Mouse (Mus musculus) liver, embryonic 11.5 days (tissue): ENCODE data around the gene Rgsl1. TPM values are rescaled to one million over a fixed set of nuclear protein-coding genes. Genes with fewer than 3 reads are reported as not detected.

Source experiments
- ATAC-seq: fragments of 200-750 bp; cut with Nextera tagmentation; replicated peaks from 2 replicates; pipeline ENCODE4 v1.8.0; 2017; ENCODE audit warnings: moderate number of reproducible peaks, mild to moderate bottlenecking, moderate TSS enrichment, moderate library complexity; ENCODE audit not compliant: low FRiP score
- DNase-seq: peaks from one replicate; pipeline ENCODE4 v3.0.0-alpha.2; 2017; ENCODE audit warnings: low spot score
- H3K27ac ChIP-seq: fragments of 300-500 bp; sonication (generic); 2 replicates; pipeline ENCODE4 v1.5.1; 2014; ENCODE audit warnings: mild to moderate bottlenecking, low read depth, low read length, control low read depth
- H3K27me3 ChIP-seq: fragments of 300-500 bp; sonication (generic); replicated peaks from 2 replicates; pipeline ENCODE4 v1.6.1; 2014; ENCODE audit warnings: low read length, mixed read lengths; ENCODE audit not compliant: control insufficient read depth, insufficient read depth
- H3K36me3 ChIP-seq: fragments of 300-500 bp; sonication (generic); 2 replicates; pipeline ENCODE4 v1.6.1; 2014; ENCODE audit warnings: mild to moderate bottlenecking, low read length, moderate library complexity, mixed read lengths; ENCODE audit not compliant: control insufficient read depth, insufficient read depth
- H3K4me1 ChIP-seq: fragments of 300-500 bp; sonication (generic); replicated peaks from 2 replicates; pipeline ENCODE4 v1.6.1; 2014; ENCODE audit warnings: low read length, mixed read lengths; ENCODE audit not compliant: control insufficient read depth, insufficient read depth
- H3K4me2 ChIP-seq: fragments of 300-500 bp; sonication (generic); 2 replicates; pipeline ENCODE4 v1.6.1; 2014; ENCODE audit warnings: mild to moderate bottlenecking, control low read depth, moderate library complexity
- H3K4me3 ChIP-seq: fragments of 300-500 bp; sonication (generic); 2 replicates; pipeline ENCODE4 v1.5.1; 2014; ENCODE audit warnings: low read depth, low read length, control low read depth
- H3K9ac ChIP-seq: fragments of 300-500 bp; sonication (generic); 2 replicates; pipeline ENCODE4 v1.6.1; 2014; ENCODE audit warnings: low read depth, low read length, control low read depth
- H3K9me3 ChIP-seq: fragments of 300-500 bp; sonication (generic); 2 replicates; pipeline ENCODE4 v1.6.1; 2016; ENCODE audit warnings: low read length, inconsistent platforms, mixed read lengths; ENCODE audit not compliant: control insufficient read depth
- WGBS: fragments of 180-500 bp; shearing (Covaris S2); extraction: QIAGEN DNeasy Blood & Tissue Kit; methylation state at CpG from one replicate; pipeline ENCODE4 v1.1.7; 2014; 5-methylcytosine and 5-hydroxymethylcytosine counted together
- polyA plus RNA-seq: library from polyadenylated mRNA; unstranded; fragments of >200 nt; fragmentation: Nextera tagmentation; extraction: Ambion mirVana; gene quantifications from 2 replicates; pipeline ENCODE4 v1.2.1, GENCODE M21; 2014

Gene Rgsl1
- polyA plus RNA-seq, 1 experiment from 2014 or later: 0.07 TPM

DNA sequence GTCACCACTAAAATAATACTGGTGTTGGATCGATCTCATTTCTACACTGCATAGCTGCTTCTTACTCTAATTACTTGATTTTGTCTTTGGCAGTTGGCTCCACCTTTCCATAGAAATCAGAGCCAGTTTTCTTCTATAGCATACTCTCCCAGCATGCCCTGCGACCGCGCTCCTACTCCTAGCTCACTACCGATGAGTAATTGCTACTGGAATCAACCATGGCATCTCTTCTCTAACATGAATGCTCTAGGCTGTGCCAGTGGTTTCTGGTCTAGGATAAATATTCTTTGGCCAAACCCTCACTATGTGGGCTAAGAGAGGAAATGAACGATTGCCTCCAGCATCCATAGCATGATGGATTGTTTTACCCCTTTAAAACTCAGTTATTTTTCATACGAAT is 2.5 kb upstream of the Rgsl1 start:
- Histone ChIP-seq H3K9me3 (no peaks in the 10 kb centered on the region), H3K4me2 (no peak overlapping the region), H3K27ac (no peak overlapping the region), H3K4me1 (no peaks in the 10 kb centered on the region), H3K4me3 (no peak overlapping the region), H3K27me3 (no peaks in the 10 kb centered on the region), H3K36me3 (no peaks in the 10 kb centered on the region), H3K9ac (no peak overlapping the region)
- DNase-seq (no peak), ATAC-seq (no peak)
- WGBS: 84% methylated on average over 7 of the region's 7 CpGs

DNA sequence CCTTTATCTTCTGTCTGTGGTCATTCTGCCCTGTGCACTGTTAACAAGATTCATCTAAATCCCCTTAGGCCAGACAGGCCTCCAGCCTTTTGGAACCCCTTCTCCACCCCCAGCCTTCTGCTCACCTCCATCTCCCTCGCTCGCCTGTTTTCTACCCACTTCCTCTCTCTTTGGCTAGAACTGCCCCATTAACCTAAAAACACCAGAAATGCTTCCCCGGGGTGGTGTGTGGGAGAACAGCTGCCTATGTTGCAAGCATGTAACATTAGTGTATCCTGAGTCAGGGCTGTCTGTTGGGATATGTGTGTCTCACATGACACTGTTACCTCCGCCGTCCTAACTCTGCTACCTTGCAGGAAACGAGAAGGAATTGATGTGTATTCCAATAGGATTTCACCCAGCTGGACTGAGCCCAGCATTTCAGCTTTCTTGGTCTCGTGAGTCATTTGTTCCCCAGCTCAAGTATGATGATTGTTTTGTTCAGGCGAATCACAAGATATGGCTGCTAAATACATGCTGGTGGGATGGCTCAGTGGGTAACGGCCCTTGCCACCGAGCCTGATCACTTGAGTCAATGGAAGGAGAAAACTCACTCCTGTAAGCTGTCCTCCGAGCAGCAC is 1.7 kb downstream of the Rgsl1 start:
- H3K9ac ChIP-seq: no peak overlapping the region
- H3K27me3 ChIP-seq: no peaks in the 10 kb centered on the region
- no peak overlapping the region for H3K4me2 ChIP-seq
- H3K36me3 ChIP-seq: no peaks in the 10 kb centered on the region
- H3K4me1 ChIP-seq: no peaks in the 10 kb centered on the region
- H3K9me3 ChIP-seq: no peaks in the 10 kb centered on the region
- H3K4me3 ChIP-seq: no peak overlapping the region
- WGBS: 84% methylated on average over 11 of the region's 11 CpGs
- DNase-seq (no peak), ATAC-seq (no peak)
- H3K27ac ChIP-seq: no peak overlapping the region

- Histone ChIP-seq H3K36me3 (no peaks in the 10 kb centered on the region), H3K4me3 (no peak overlapping the region), H3K9me3 (no peaks in the 10 kb centered on the region), H3K9ac (no peak overlapping the region), H3K27me3 (no peaks in the 10 kb centered on the region), H3K4me1 (no peaks in the 10 kb centered on the region), H3K4me2 (no peak overlapping the region), H3K27ac (no peak overlapping the region)
- ATAC-seq (no peak), DNase-seq (no peak)
- WGBS: 67% methylated on average over 4 of the region's 4 CpGs
Observed at GRCm38 (mm10) chr1:153836036-153836435, 7.9 kb downstream of the Rgsl1 start.

DNA sequence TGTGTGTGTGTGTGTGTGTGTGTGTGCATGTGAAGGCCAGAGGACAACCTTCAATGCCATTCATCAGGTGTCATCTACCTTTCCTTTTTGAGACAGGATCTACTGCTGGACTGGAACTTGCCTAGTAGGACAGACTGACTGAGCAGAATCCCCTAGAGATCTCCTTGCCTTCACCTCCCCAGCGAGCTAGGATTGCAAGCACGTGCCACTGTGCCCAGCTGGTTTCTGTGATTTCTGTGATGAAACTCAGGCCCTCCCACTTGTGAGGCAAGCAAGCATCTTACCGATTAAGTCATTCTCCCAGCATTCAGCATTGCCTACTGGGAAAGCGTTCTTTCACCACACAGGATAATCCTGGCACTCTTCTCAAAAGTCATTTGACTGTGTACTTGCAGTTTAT is 13.2 kb downstream of the Rgsl1 start:
- no peak for DNase-seq
- Histone ChIP-seq H3K36me3 (no peaks in the 10 kb centered on the region), H3K9me3 (no peaks in the 10 kb centered on the region), H3K4me1 (no peaks in the 10 kb centered on the region), H3K4me3 (no peak overlapping the region), H3K9ac (no peak overlapping the region), H3K27me3 (no peaks in the 10 kb centered on the region), H3K27ac (no peak overlapping the region), H3K4me2 (no peak overlapping the region)
- no peak for ATAC-seq
- 72% methylated on average over 4 of the region's 4 CpGs for WGBS

- DNase-seq (no peak), ATAC-seq (no peak)
- Histone ChIP-seq H3K36me3 (no peaks in the 10 kb centered on the region), H3K4me2 (no peak overlapping the region), H3K4me1 (no peaks in the 10 kb centered on the region), H3K9ac (no peak overlapping the region), H3K27ac (no peak overlapping the region), H3K4me3 (no peak overlapping the region), H3K9me3 (no peaks in the 10 kb centered on the region), H3K27me3 (no peaks in the 10 kb centered on the region)
- 80% methylated on average over 3 of the region's 3 CpGs for WGBS
Observed at GRCm38 (mm10) chr1:153820216-153820615, 23.7 kb downstream of the Rgsl1 start.

- Histone ChIP-seq H3K9me3 (no peaks in the 10 kb centered on the region), H3K9ac (no peak overlapping the region), H3K4me1 (no peaks in the 10 kb centered on the region), H3K27ac (no peak overlapping the region), H3K4me3 (no peak overlapping the region), H3K4me2 (no peak overlapping the region), H3K36me3 (no peaks in the 10 kb centered on the region), H3K27me3 (no peaks in the 10 kb centered on the region)
- 24% methylated on average over 2 of the region's 2 CpGs for WGBS
- ATAC-seq (no peak), DNase-seq (no peak)
Observed at GRCm38 (mm10) chr1:153814278-153814677, 29.7 kb downstream of the Rgsl1 start.

- Histone ChIP-seq H3K4me3 (no peak overlapping the region), H3K9ac (no peak overlapping the region), H3K4me1 (no peaks in the 10 kb centered on the region), H3K27ac (no peak overlapping the region), H3K4me2 (peak overlapping the region; percentile 36; the same call in 1 of the 2 replicates), H3K27me3 (no peaks in the 10 kb centered on the region), H3K9me3 (no peaks in the 10 kb centered on the region), H3K36me3 (no peaks in the 10 kb centered on the region)
- 40% methylated on average over 13 of the region's 13 CpGs for WGBS
- DNase-seq (peak; percentile 32), ATAC-seq (no peak)
Observed at GRCm38 (mm10) chr1:153807390-153807993, 36.5 kb downstream of the Rgsl1 start.

GRCm38 (mm10) chr1:153803530-153803929 is 40.4 kb downstream of the Rgsl1 start:
- Histone ChIP-seq H3K27me3 (no peaks in the 10 kb centered on the region), H3K27ac (no peak overlapping the region), H3K4me2 (no peak overlapping the region), H3K4me1 (no peaks in the 10 kb centered on the region), H3K36me3 (no peaks in the 10 kb centered on the region), H3K9ac (no peak overlapping the region), H3K9me3 (no peaks in the 10 kb centered on the region), H3K4me3 (no peak overlapping the region)
- WGBS: 69% methylated on average over 8 of the region's 8 CpGs
- DNase-seq (peak; percentile 5), ATAC-seq (no peak)

DNA sequence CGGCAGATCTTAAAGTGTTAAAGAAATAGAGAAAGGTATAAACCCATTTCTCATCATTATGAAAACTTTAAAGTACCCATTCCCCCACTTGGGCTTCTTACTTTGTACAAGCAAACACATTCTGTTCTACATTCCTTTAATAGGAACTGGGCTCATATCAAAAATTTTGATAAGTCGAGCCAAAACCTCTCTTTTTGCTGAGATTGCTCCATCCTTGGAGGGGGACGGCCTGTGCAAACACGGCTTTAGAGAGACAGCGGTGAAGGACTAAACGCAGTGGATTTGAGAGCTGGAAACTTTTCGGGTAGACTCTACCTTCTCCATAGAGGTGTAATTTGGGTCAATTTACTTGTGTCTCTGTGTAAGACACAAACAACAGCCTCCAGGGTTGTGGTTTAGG is 41.3 kb downstream of the Rgsl1 start:
- no peaks in the 10 kb centered on the region for H3K36me3 ChIP-seq
- no peak overlapping the region for H3K4me3 ChIP-seq
- no peak overlapping the region for H3K9ac ChIP-seq
- no peaks in the 10 kb centered on the region for H3K9me3 ChIP-seq
- WGBS: 74% methylated on average over 7 of the region's 7 CpGs
- ATAC-seq (no peak), DNase-seq (peak; percentile 6)
- H3K4me1 ChIP-seq: no peaks in the 10 kb centered on the region
- no peaks in the 10 kb centered on the region for H3K27me3 ChIP-seq
- H3K27ac ChIP-seq: no peak overlapping the region
- H3K4me2 ChIP-seq: no peak overlapping the region
